Mouse (Mus musculus) layer of hippocampus, adult 18-20 months (tissue): ENCODE measurements around the gene Ccl2. TPM values are rescaled to one million over a fixed set of nuclear protein-coding genes. Genes with fewer than 3 reads are reported as not detected.

Experiments used
- total RNA-seq, 2 experiments: library from RNA; stranded (reverse); gene quantifications; 2 replicates each; pipeline ENCODE4 v1.2.3; 2021

The Ccl2 gene
- total RNA-seq, 2 experiments from 2014 or later, result not detected

Other genes with a start within 250 kb of the Ccl2 start
- under 1 TPM; 0.12 to 0.13 TPM for gene 5530401A14Rik, start 174.9 kb upstream of the Ccl2 start, total RNA-seq
- 10 to 100 TPM; 55.9 to 61.9 TPM for gene Asic2, start 67.1 kb upstream of the Ccl2 start, total RNA-seq
- not detected for gene Gm17268, start 3.0 kb downstream of the Ccl2 start, total RNA-seq
- gene Ccl7, start 10.1 kb downstream of the Ccl2 start, total RNA-seq, result not detected
- gene Ccl11, start 22.3 kb downstream of the Ccl2 start, total RNA-seq, result under 1 TPM; 0.50 to 0.61 TPM
- gene Ccl12, start 66.3 kb downstream of the Ccl2 start, total RNA-seq, result under 1 TPM in 1 of 2 experiments, not detected in 1; 0.68 TPM
- not detected for gene Ccl8, start 79.6 kb downstream of the Ccl2 start, total RNA-seq